Mouse (Mus musculus): ENCODE results near the gene Rlim.

DNA sequence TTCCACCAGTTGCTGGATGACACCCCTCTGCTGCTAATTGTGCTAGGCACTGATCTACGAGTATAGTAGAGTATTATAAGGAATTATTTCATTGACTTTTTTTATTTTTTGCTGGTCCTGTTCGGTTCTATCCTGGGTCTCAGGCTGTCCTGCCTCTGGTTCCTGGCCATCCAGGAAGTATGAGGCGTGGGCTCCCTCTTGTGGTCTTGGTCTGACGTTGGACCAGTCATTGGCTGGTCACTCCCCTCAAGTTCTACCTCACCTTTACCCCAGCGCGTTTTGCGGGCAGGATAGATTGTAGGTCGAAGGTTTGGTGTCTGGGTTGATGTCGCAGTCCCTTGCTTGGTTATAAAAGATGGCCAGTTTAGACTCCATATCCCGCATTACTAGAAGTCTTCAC is 10.6 kb upstream of the Rlim start:
- no peak for TF ChIP-seq CTCF (IDR thresholded peaks at IDR 0.05; ENCODE audit: extremely low read depth, insufficient read depth, low read length)
- TF ChIP-seq POLR2A (IDR thresholded peaks at IDR 0.05; ENCODE audit: extremely low read depth, insufficient read depth, low read length), result no peak
